Mouse (Mus musculus) mesoderm, embryonic 11.5 days (tissue): ENCODE results near the gene Gk5.
"Not testable (repeated sequence)": the region's sequence is repeated elsewhere in the genome, so short reads cannot be mapped to it uniquely, and the experiment has no call there.

Source experiments
- DNase-seq: peaks from one replicate; pipeline ENCODE4 v3.0.0-alpha.2; 2012; ENCODE audit warnings: low read depth, low spot score

The Gk5 gene

GRCm38 (mm10) chr9:96118861-96119772 lies at the start of gene Gk5:
TSS of gene Gk5 (plus strand) at chr9:96119362.
- peak; percentile 97 for DNase-seq

DNA sequence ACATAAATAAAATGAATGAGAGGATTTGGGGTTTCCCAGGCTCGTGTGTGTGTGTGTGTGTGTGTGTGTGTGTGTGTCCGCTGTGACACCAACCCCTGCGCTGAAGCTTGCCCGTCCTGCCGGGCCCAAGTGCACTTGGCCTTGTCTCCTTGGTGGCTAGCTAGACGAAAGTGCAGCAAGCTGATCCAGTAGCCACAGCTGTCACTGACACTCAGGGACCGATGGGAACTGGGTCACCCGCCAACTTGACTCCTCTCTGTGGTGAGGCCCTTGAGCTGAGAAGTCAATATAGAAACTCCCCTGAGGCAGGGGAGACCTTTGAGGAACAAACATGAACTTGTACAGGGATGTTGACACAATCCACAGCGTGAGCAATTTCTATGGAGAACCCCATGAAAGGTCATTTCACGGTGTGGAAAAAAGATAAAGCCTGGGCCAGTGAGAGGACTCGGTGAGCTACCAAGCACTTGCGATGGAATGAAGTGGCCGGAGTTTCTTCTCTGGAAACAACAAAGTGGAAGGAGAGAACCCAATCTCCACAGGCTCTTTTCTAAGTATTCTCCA lies 40.3 kb upstream of the Gk5 start:
- no peak for DNase-seq

- no peak for DNase-seq
Observed at GRCm38 (mm10) chr9:96085293-96085692, 33.9 kb upstream of the Gk5 start.

DNA sequence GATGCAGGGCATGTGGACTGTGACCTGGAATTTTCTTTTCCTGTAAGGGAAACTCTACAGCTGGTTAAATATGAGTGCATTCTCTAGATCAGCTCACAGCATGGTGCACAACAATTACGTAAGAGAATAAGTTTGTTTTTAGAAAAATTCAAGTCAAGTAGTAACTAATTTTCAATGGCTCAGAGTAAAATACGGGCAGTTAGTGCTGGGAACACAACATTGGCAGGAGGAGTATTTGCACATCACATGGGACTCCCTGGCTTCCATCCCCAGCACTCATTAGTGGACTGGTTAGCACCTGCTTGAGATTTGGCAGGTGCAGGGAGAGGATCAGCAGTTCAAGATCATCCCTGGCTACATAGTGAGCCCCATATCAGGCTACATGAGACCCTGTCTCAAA lies 31.5 kb upstream of the Gk5 start:
- no peak for DNase-seq

GRCm38 (mm10) chr9:96088456-96088855 lies 30.7 kb upstream of the Gk5 start:
- DNase-seq = not testable (repeated sequence)

- not testable (repeated sequence) for DNase-seq
Observed at GRCm38 (mm10) chr9:96092637-96093036, 26.5 kb upstream of the Gk5 start.

- DNase-seq = no peak
Observed at GRCm38 (mm10) chr9:96093221-96093620, 25.9 kb upstream of the Gk5 start.

DNA sequence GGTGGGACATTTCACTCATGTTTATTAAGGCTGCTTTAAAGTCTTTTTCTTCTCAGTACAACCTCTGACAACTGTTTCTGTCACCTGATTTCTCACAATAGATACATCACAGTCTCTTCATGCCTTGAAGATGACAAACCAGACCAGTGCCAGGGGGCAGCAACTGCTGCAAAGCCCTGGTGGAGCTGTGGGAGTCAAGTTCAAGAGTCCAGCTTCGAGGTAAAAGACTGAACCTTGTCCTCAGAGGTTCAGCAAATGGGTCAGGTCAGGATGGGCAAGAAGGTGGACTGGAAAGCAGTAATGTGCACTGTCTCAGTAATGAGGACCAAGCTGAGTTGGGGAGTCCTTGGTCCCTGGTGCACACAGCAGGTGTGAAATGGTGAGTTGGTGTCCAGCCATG lies 24.8 kb upstream of the Gk5 start:
- DNase-seq = no peak

DNA sequence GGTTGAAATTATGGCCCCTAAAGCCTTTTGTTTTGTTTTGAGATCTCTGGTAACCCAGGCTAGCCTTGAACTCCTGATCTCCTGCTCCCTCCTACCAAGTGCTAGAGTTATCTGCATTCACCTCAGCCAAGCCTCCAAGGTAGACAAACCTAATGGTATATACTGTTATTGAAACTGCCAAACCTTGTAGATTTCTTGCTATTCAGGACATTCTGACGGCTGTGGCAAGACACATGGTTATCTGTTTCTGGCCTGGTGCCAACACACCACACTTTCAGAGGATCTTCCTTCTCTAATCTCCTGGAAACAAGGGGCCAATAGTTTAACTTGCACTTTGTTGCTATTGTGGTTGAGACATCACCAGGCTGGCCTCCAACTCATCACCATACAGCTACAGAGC lies 24.0 kb upstream of the Gk5 start:
- DNase-seq = no peak

- no peak for DNase-seq
Observed at GRCm38 (mm10) chr9:96102846-96103245, 16.3 kb upstream of the Gk5 start.

GRCm38 (mm10) chr9:96112879-96113361 lies 6.2 kb upstream of the Gk5 start:
- no peak for DNase-seq

DNA sequence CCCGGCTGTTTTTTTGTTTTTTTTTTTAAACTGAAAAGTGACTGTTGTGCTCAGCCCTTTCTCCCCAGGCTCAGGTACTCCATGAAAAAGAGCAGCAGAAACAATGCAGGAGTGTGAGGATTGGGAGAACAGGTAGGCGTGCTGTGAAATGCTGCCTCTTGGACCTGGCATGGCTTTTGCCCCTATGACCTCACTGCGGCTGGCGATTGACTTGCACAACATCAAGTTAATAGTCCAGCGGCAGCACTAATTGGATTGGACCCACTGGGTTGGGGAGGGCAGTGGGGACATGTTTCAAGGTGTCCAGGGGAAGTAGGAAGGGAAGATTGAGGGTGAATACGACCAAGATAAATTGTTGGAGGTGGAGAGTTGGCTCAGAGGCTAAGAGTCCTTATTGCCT lies 2.4 kb upstream of the Gk5 start:
- no peak for DNase-seq

GRCm38 (mm10) chr9:96118216-96118615 lies 946 bp upstream of the Gk5 start:
- no peak for DNase-seq

GRCm38 (mm10) chr9:96127972-96128371 lies 8.8 kb downstream of the Gk5 start:
- DNase-seq = no peak

DNA sequence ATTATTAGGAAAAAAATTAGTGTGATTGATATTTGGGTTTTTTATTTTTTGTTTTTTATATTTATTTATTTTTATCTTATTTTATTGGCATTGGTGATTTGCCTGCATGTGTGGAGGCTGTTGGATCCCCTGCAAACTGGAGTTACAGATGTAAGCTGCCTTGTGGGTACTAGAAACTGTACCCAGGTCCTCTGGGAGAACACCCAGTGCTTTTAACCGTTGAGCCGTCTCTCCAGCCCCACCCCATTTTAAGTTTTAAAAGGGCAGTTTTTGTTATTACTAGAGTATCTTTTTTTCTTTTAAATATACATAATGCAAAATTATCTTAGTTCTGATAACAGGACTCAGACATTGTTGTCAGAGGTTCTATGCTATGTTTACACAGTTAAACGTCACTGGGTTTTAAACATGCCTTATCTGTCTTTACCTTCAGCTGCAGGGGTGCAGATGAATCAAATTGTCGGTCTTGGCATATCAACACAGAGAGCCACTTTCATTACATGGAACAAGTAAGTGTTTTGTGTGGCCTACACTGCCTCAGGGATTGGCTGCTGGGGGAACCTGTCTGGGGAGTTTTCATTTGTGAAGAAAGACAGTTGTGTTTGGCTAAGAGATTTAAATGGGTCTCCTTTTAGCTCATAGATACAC lies 13.9 kb downstream of the Gk5 start:
- DNase-seq = no peak

GRCm38 (mm10) chr9:96134470-96134869 lies 15.3 kb downstream of the Gk5 start:
- DNase-seq = no peak

- no peak for DNase-seq
Observed at GRCm38 (mm10) chr9:96134916-96135315, 15.8 kb downstream of the Gk5 start.

GRCm38 (mm10) chr9:96135461-96135860 lies 16.3 kb downstream of the Gk5 start:
- no peak for DNase-seq

- DNase-seq = no peak
Observed at GRCm38 (mm10) chr9:96138958-96139357, 19.8 kb downstream of the Gk5 start.

- no peak for DNase-seq
Observed at GRCm38 (mm10) chr9:96139876-96140275, 20.7 kb downstream of the Gk5 start.

DNA sequence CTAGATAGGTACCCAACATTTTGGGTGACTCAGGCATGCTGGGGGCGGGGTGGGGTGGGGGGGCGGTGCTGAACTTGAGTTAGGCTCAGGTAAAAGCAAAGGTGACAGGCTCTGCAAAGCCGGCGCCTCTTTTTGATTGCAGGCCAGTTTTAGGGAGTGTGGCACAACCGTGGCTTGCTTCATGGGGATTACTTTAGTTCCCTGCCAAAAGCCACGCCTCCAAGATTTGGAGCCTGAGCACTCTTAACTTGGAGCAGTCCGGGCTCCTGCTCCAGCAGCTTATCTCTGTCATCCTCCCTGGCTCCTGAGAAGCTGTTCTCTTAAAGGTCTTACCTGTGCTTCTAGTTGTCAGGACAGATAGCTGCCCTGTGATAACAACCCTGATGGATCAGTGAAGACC lies 21.8 kb downstream of the Gk5 start:
- no peak for DNase-seq

DNA sequence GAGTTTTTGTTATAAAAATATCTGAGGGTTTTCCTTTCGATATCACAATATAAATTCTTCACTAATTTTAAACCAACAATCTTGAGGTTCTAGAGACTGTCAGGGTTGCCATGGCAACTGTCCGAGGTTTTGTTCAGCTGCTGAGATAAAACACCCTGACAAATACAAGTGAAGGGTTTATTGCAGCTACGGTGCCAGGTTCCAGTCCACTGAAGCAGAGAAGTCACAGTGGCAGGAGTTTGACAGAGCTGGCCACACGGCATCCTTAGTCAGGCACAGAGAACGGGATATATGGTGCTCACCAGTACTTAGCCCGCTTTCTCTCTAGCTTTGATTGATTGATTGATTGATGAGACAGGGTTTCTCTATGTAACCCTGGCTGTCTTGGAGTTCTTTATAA lies 23.3 kb downstream of the Gk5 start:
- peak; percentile 30 for DNase-seq

GRCm38 (mm10) chr9:96143633-96144032 lies 24.5 kb downstream of the Gk5 start:
- DNase-seq = no peak
